Mouse (Mus musculus) kidney, postnatal 0 days (tissue): ENCODE data around the gene Arhgef39. TPM values are rescaled to one million over a fixed set of nuclear protein-coding genes. Genes with fewer than 3 reads are reported as not detected.
"Not testable (repeated sequence)": the region's sequence is repeated elsewhere in the genome, so short reads cannot be mapped to it uniquely, and the experiment has no call there.

Experiments
- ATAC-seq: fragments of 200-750 bp; cut with Nextera tagmentation; replicated peaks from 2 replicates; pipeline ENCODE4 v1.8.0; 2017; ENCODE audit warnings: low read depth, moderate number of reproducible peaks, moderate TSS enrichment, moderate library complexity; ENCODE audit not compliant: low FRiP score
- DNase-seq: peaks from one replicate; pipeline ENCODE4 v3.0.0-alpha.2; 2016; ENCODE audit warnings: low spot score
- H3K27ac ChIP-seq: fragments of 300-500 bp; sonication (generic); 2 replicates; pipeline ENCODE4 v1.5.1; 2014; ENCODE audit warnings: mild to moderate bottlenecking
- H3K27me3 ChIP-seq: fragments of 300-500 bp; sonication (generic); 2 replicates; pipeline ENCODE4 v1.6.1; 2014; ENCODE audit warnings: low read length, mixed read lengths; ENCODE audit not compliant: insufficient read depth
- H3K36me3 ChIP-seq: fragments of 300-500 bp; sonication (generic); 2 replicates; pipeline ENCODE4 v1.6.1; 2014; ENCODE audit warnings: low read length, mixed read lengths; ENCODE audit not compliant: insufficient read depth
- H3K4me1 ChIP-seq: fragments of 300-500 bp; sonication (generic); replicated peaks from 2 replicates; pipeline ENCODE4 v1.6.1; 2014; ENCODE audit warnings: antibody characterized with exemption, low read length, mixed read lengths; ENCODE audit not compliant: insufficient read depth
- H3K4me2 ChIP-seq: fragments of 300-500 bp; sonication (generic); 2 replicates; pipeline ENCODE4 v1.6.1; 2014; ENCODE audit warnings: mild to moderate bottlenecking, low read length, moderate library complexity, mixed read lengths
- H3K4me3 ChIP-seq: fragments of 300-500 bp; sonication (generic); replicated peaks from 2 replicates; pipeline ENCODE4 v1.5.1; 2014; ENCODE audit warnings: low read depth, low read length
- H3K9ac ChIP-seq: fragments of 300-500 bp; sonication (generic); 2 replicates; pipeline ENCODE4 v1.6.1; 2014; ENCODE audit warnings: low read depth, low read length
- H3K9me3 ChIP-seq: fragments of 300-500 bp; sonication (generic); replicated peaks from 2 replicates; pipeline ENCODE4 v1.6.1; 2016; ENCODE audit warnings: low read length, inconsistent platforms, mixed read lengths
- CTCF ChIP-seq: IDR thresholded peaks from 2 replicates; pipeline ENCODE4 v1.5.1; 2016; ENCODE audit warnings: antibody characterized with exemption, low read depth, mild to moderate bottlenecking, moderate library complexity
- WGBS: fragments of 180-500 bp; shearing (Covaris S2); extraction: QIAGEN DNeasy Blood & Tissue Kit; methylation state at CpG from one replicate; pipeline ENCODE4 v1.1.7; 2014; 5-methylcytosine and 5-hydroxymethylcytosine counted together
- polyA plus RNA-seq: library from polyadenylated mRNA; unstranded; fragments of >200 nt; fragmentation: Nextera tagmentation; extraction: Ambion mirVana; gene quantifications from 2 replicates; pipeline ENCODE4 v1.2.1, GENCODE M21; 2015

Arhgef39 gene
- polyA plus RNA-seq, 1 experiment from 2014 or later = 15.4 TPM

GRCm38 (mm10) chr4:43493186-43493845 lies 6.2 kb downstream of the Arhgef39 start:
- Histone ChIP-seq H3K27ac (peak overlapping the region; percentile 71), H3K9ac (peak overlapping the region; percentile 56), H3K9me3 (no peaks in the 10 kb centered on the region), H3K4me3 (peak overlapping the region; percentile 63), H3K4me1 (peaks cover 9% of the 10 kb centered on the region; the same call in 1 of the 2 replicates), H3K27me3 (no peaks in the 10 kb centered on the region), H3K4me2 (peak overlapping the region; percentile 63), H3K36me3 (peaks cover 15% of the 10 kb centered on the region)
- ATAC-seq (peak; percentile 80), DNase-seq (peak; percentile 96)
- under 1% methylated on average over 47 of the region's 47 CpGs for WGBS
- TF ChIP-seq CTCF = peak; percentile 20; the same call in 1 of the 2 replicates

GRCm38 (mm10) chr4:43492821-43493185 lies 6.7 kb downstream of the Arhgef39 start, which contains the start of gene Ccdc107:
TSS of gene Ccdc107 (plus strand) at chr4:43492900.
- H3K9me3 ChIP-seq = no peaks in the 10 kb centered on the region
- peaks cover 15% of the 10 kb centered on the region for H3K36me3 ChIP-seq
- TF ChIP-seq CTCF = peak; percentile 28; the same call in 1 of the 2 replicates
- H3K4me1 ChIP-seq = 0 out of 2 replicates have a peak, but pooled peaks cover 4% of the 10 kb centered on the region
- peak within 1 kb of the TSS; percentile 71 for H3K27ac ChIP-seq
- H3K9ac ChIP-seq = peak within 1 kb of the TSS; percentile 56
- H3K4me3 ChIP-seq = peak within 1 kb of the TSS; percentile 63
- ATAC-seq (peak; percentile 96), DNase-seq (peak; percentile 98)
- under 1% methylated on average over 25 of the region's 25 CpGs for WGBS
- peak within 1 kb of the TSS; percentile 63 for H3K4me2 ChIP-seq
- no peaks in the 10 kb centered on the region for H3K27me3 ChIP-seq

- Histone ChIP-seq H3K27me3 (no peaks in the 10 kb centered on the region), H3K9me3 (no peaks in the 10 kb centered on the region), H3K4me1 (0 out of 2 replicates have a peak, but pooled peaks cover 3% of the 10 kb centered on the region), H3K27ac (peak overlapping the region; percentile 71), H3K4me2 (peak overlapping the region; percentile 63), H3K36me3 (peaks cover 15% of the 10 kb centered on the region), H3K9ac (peak overlapping the region; percentile 56; the same call in 1 of the 2 replicates), H3K4me3 (peak overlapping the region; percentile 63)
- WGBS = 45% methylated on average over 12 of the region's 12 CpGs
- DNase-seq = peak; percentile 57
- ATAC-seq = no peak
- TF ChIP-seq CTCF = no peak
Observed at GRCm38 (mm10) chr4:43492101-43492820, 7.2 kb downstream of the Arhgef39 start.

GRCm38 (mm10) chr4:43490801-43491200 lies 8.7 kb downstream of the Arhgef39 start:
- TF ChIP-seq CTCF = no peak

GRCm38 (mm10) chr4:43489611-43490010 lies 9.9 kb downstream of the Arhgef39 start:
- DNase-seq (no peak), ATAC-seq (no peak)
- Histone ChIP-seq H3K9me3 (no peaks in the 10 kb centered on the region), H3K9ac (no peak overlapping the region), H3K27me3 (no peaks in the 10 kb centered on the region), H3K36me3 (no peaks in the 10 kb centered on the region), H3K4me3 (no peak overlapping the region), H3K27ac (no peak overlapping the region), H3K4me2 (no peak overlapping the region), H3K4me1 (no peaks in the 10 kb centered on the region)
- no peak for TF ChIP-seq CTCF
- WGBS = 97% methylated on average over 3 of the region's 3 CpGs

More at GRCm38 (mm10) chr4:43490801-43491200, 8.7 kb downstream of the Arhgef39 start:
- DNase-seq (no peak), ATAC-seq (no peak)
- Histone ChIP-seq H3K27me3 (no peaks in the 10 kb centered on the region), H3K9me3 (no peaks in the 10 kb centered on the region), H3K4me1 (no peaks in the 10 kb centered on the region), H3K4me3 (no peak overlapping the region), H3K4me2 (no peak overlapping the region), H3K27ac (no peak overlapping the region), H3K36me3 (peaks cover 6% of the 10 kb centered on the region; the same call in 1 of the 2 replicates), H3K9ac (no peak overlapping the region)
- WGBS = 89% methylated on average over 5 of the region's 5 CpGs

GRCm38 (mm10) chr4:43485666-43486065 lies 13.8 kb downstream of the Arhgef39 start:
- H3K36me3 ChIP-seq, H3K27ac ChIP-seq, H3K9me3 ChIP-seq, ATAC-seq, H3K4me3 ChIP-seq, H3K27me3 ChIP-seq, DNase-seq, H3K4me2 ChIP-seq, H3K9ac ChIP-seq, H3K4me1 ChIP-seq: not testable (repeated sequence)
- 90% methylated on average over 5 of the region's 5 CpGs for WGBS
